Mouse (Mus musculus) heart, embryonic 14.5 days (tissue): ENCODE data around the gene B3galt2. TPM values are rescaled to one million over a fixed set of nuclear protein-coding genes. Genes with fewer than 3 reads are reported as not detected.
A peak's percentile ranks its signal among the peaks of the same experiment; 100 is the strongest.
"Not testable (repeated sequence)": the region's sequence is repeated elsewhere in the genome, so short reads cannot be mapped to it uniquely, and the experiment has no call there.

Experiments used
- ATAC-seq: fragments of 200-750 bp; cut with Nextera tagmentation; 2 replicates; pipeline ENCODE4 v1.8.0; 2017; ENCODE audit warnings: low read depth, moderate TSS enrichment; ENCODE audit not compliant: insufficient number of reproducible peaks, insufficient read depth, low FRiP score
- H3K27ac ChIP-seq, 2 experiments: fragments of 200-500 bp in 1 of 2; fragments of 300-500 bp in 1 of 2; sonication (generic) in 1 of 2; replicated peaks in 1 of 2; 2 replicates each; pipeline ENCODE4 v1.5.1; 2012 to 2014; ENCODE audit warnings: low read depth in 2 of 2, low read length in 2 of 2, control low read depth in 1 of 2, mild to moderate bottlenecking in 1 of 2, mixed read lengths in 1 of 2; ENCODE audit not compliant: control insufficient read depth in 1 of 2, insufficient read depth in 1 of 2
- H3K27me3 ChIP-seq: fragments of 300-500 bp; sonication (generic); 2 replicates; pipeline ENCODE4 v1.6.1; 2014; ENCODE audit warnings: mild to moderate bottlenecking, low read length, control low read depth; ENCODE audit not compliant: control insufficient read depth, insufficient read depth
- H3K36me3 ChIP-seq: fragments of 300-500 bp; sonication (generic); 2 replicates; pipeline ENCODE4 v1.6.1; 2014; ENCODE audit warnings: mild to moderate bottlenecking, control low read depth, low read length, mixed read lengths; ENCODE audit not compliant: control insufficient read depth, insufficient read depth
- H3K4me1 ChIP-seq, 2 experiments: fragments of 200-500 bp in 1 of 2; fragments of 300-500 bp in 1 of 2; sonication (generic) in 1 of 2; 2 replicates each; pipeline ENCODE4 v1.6.1; 2012 to 2014; ENCODE audit warnings: low read length in 2 of 2, control low read depth in 1 of 2, mixed read lengths in 1 of 2; ENCODE audit not compliant: control insufficient read depth in 2 of 2, insufficient read depth in 2 of 2
- H3K4me2 ChIP-seq: fragments of 300-500 bp; sonication (generic); 2 replicates; pipeline ENCODE4 v1.6.1; 2014; ENCODE audit warnings: mild to moderate bottlenecking, low read length
- H3K4me3 ChIP-seq, 2 experiments: fragments of 200-500 bp in 1 of 2; fragments of 300-500 bp in 1 of 2; sonication (generic) in 1 of 2; 2 replicates each; pipeline ENCODE4 v1.5.1; 2012 to 2014; ENCODE audit warnings: low read length in 2 of 2, mild to moderate bottlenecking in 2 of 2, control low read depth in 1 of 2, low read depth in 1 of 2, moderate library complexity in 1 of 2; ENCODE audit not compliant: control insufficient read depth in 1 of 2, insufficient read depth in 1 of 2
- H3K9ac ChIP-seq: fragments of 300-500 bp; sonication (generic); 2 replicates; pipeline ENCODE4 v1.6.1; 2014; ENCODE audit warnings: mild to moderate bottlenecking, low read length
- H3K9me3 ChIP-seq: fragments of 300-500 bp; sonication (generic); 2 replicates; pipeline ENCODE4 v1.6.1; 2016; ENCODE audit warnings: low read length, control low read depth; ENCODE audit not compliant: control insufficient read depth
- WGBS: fragments of 180-500 bp; shearing (Covaris S2); extraction: QIAGEN DNeasy Blood & Tissue Kit; methylation state at CpG from one replicate; pipeline ENCODE4 v1.1.7; 2014; 5-methylcytosine and 5-hydroxymethylcytosine counted together
- polyA plus RNA-seq: library from polyadenylated mRNA; unstranded; fragments of >200 nt; fragmentation: Nextera tagmentation; extraction: Ambion mirVana; gene quantifications from 2 replicates; pipeline ENCODE4 v1.2.1, GENCODE M21; 2014

B3galt2 gene
- polyA plus RNA-seq, 1 experiment from 2014 or later, result 0.47 TPM

GRCm38 (mm10) chr1:143664786-143665185 is 24.3 kb downstream of the B3galt2 start:
- 88% methylated on average over 4 of the region's 4 CpGs for WGBS
- peaks cover 48% of the 10 kb centered on the region for H3K36me3 ChIP-seq

GRCm38 (mm10) chr1:143675734-143676361 is 35.4 kb downstream of the B3galt2 start:
- Histone ChIP-seq H3K27ac (no peak overlapping the region), H3K4me1 (no peaks in the 10 kb centered on the region), H3K4me2 (no peak overlapping the region), H3K9me3 (no peaks in the 10 kb centered on the region), H3K9ac (no peak overlapping the region), H3K4me3 (no peak overlapping the region), H3K27me3 (no peaks in the 10 kb centered on the region), H3K36me3 (peaks cover 58% of the 10 kb centered on the region)
- ATAC-seq, result no peak
- 91% methylated on average over 4 of the region's 4 CpGs for WGBS

More at GRCm38 (mm10) chr1:143664786-143665185, 24.3 kb downstream of the B3galt2 start:
- not testable (repeated sequence) for H3K27me3 ChIP-seq, H3K9me3 ChIP-seq, H3K4me2 ChIP-seq, H3K4me1 ChIP-seq, H3K9ac ChIP-seq, H3K4me3 ChIP-seq, ATAC-seq, H3K27ac ChIP-seq

GRCm38 (mm10) chr1:143681108-143681507 is 40.6 kb downstream of the B3galt2 start:
- peaks cover 64% of the 10 kb centered on the region for H3K36me3 ChIP-seq
- 97% methylated on average over 5 of the region's 5 CpGs for WGBS
- H3K27ac ChIP-seq, result no peak overlapping the region
- H3K27me3 ChIP-seq, result no peaks in the 10 kb centered on the region
- no peak overlapping the region for H3K4me2 ChIP-seq
- ATAC-seq, result no peak
- no peaks in the 10 kb centered on the region for H3K9me3 ChIP-seq
- no peak overlapping the region for H3K9ac ChIP-seq
- H3K4me3 ChIP-seq, result no peak overlapping the region
- no peaks in the 10 kb centered on the region for H3K4me1 ChIP-seq

GRCm38 (mm10) chr1:143684849-143685248 is 44.4 kb downstream of the B3galt2 start:
- Histone ChIP-seq H3K27ac (no peak overlapping the region), H3K36me3 (peaks cover 71% of the 10 kb centered on the region), H3K9me3 (no peaks in the 10 kb centered on the region), H3K27me3 (no peaks in the 10 kb centered on the region), H3K9ac (no peak overlapping the region), H3K4me3 (no peak overlapping the region), H3K4me1 (no peaks in the 10 kb centered on the region), H3K4me2 (no peak overlapping the region)
- WGBS, result 90% methylated on average over 3 of the region's 3 CpGs
- no peak for ATAC-seq

GRCm38 (mm10) chr1:143701736-143702135 is 61.3 kb downstream of the B3galt2 start:
- peak overlapping the region; percentile 90 for H3K9ac ChIP-seq
- WGBS, result under 1% methylated on average over 13 of the region's 13 CpGs

GRCm38 (mm10) chr1:143702141-143702740 is 61.8 kb downstream of the B3galt2 start:
- WGBS, result under 1% methylated on average over 46 of the region's 48 CpGs
- Histone ChIP-seq H3K36me3 (peaks cover 13% of the 10 kb centered on the region), H3K27me3 (no peaks in the 10 kb centered on the region), H3K4me2 (peak overlapping the region; percentile 87), H3K4me1 (peaks cover 0 to 17% of the 10 kb centered on the region in 2 experiments; a peak in 2 of 4 replicates), H3K4me3 (peak overlapping the region; percentile 65 to 93), H3K9me3 (no peaks in the 10 kb centered on the region), H3K9ac (peak overlapping the region; percentile 90), H3K27ac (peak overlapping the region; percentile 90 to 97)
- peak; percentile 63 for ATAC-seq

More at GRCm38 (mm10) chr1:143701736-143702135, 61.3 kb downstream of the B3galt2 start:
- no peaks in the 10 kb centered on the region for H3K9me3 ChIP-seq
- H3K27me3 ChIP-seq, result no peaks in the 10 kb centered on the region
- H3K4me3 ChIP-seq, result peak overlapping the region; percentile 65 to 93
- peak overlapping the region; percentile 90 to 97 for H3K27ac ChIP-seq
- H3K36me3 ChIP-seq, result peaks cover 17% of the 10 kb centered on the region
- no peak for ATAC-seq
- H3K4me1 ChIP-seq, result peaks cover 0 to 17% of the 10 kb centered on the region in 2 experiments; a peak in 2 of 4 replicates
- peak overlapping the region; percentile 87 for H3K4me2 ChIP-seq

GRCm38 (mm10) chr1:143702741-143703262 is 62.3 kb downstream of the B3galt2 start, which contains the start of gene Cdc73:
TSS of gene Cdc73 (minus strand) at chr1:143702893.
- ATAC-seq, result peak; percentile 97
- Histone ChIP-seq H3K27me3 (no peaks in the 10 kb centered on the region), H3K9ac (peak within 1 kb of the TSS; percentile 90), H3K36me3 (peaks cover 8% of the 10 kb centered on the region), H3K9me3 (no peaks in the 10 kb centered on the region), H3K4me1 (peaks cover 0 to 17% of the 10 kb centered on the region in 2 experiments; a peak in 2 of 4 replicates), H3K4me2 (peak within 1 kb of the TSS; percentile 87), H3K4me3 (peak within 1 kb of the TSS; percentile 65 to 93), H3K27ac (peak within 1 kb of the TSS; percentile 90 to 97)
- WGBS, result under 1% methylated on average over 56 of the region's 74 CpGs
